26 mouse cellular contexts compared by ENCODE assay signal in the genomic region with DNA sequence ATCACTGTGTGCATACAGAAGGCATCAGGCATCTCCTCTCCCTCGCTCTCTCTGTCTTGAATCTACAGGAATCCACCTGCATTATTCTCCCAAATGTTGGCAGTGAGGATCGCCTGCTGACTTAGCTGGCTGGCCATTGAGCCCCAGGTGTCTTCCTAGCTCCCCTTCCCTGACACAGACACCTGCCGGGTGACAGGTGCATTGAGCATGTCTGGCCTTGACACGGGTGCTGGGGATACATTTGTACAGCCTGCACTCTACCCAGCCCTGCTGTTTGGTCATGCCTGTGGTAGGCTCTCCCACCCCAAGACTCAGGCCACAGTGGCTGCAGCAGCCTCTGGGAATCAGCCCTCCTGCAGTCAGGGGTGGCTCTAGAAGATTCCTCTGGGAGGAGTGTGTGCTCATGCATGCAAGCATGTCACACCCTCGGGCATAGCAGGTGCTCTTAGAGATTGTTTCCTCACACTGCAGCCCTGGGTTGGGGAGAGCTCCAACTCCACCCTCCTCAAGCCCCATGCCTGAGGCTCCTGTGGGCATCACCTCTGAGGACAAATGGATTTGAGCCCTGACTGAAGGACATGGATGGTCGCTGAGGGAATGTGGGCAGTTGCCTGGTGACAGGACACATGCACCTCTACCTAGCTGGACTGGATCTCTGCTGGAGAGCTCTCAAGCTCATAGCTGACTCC. TPM values are rescaled to one million over a fixed set of nuclear protein-coding genes. Genes with fewer than 3 reads are reported as not detected.
DNase-seq lines count a peak whose midpoint lies in the region; ATAC-seq and TF ChIP-seq lines count a peak whose summit lies in the region.
"Had no signal": no experiment of that assay in that cellular context is flagged by ENCODE, and none has a peak within 500 bp of the region (broad histone marks: within the 10 kb centered on the region; RNA-seq: fewer than 3 reads in every experiment).

No protein-coding gene starts in this region.

- H3K9ac ChIP-seq in intestine, postnatal 0 days (ENCODE audit: low read depth, low read length): no peak overlapping the region
- H3K9ac ChIP-seq in stomach, postnatal 0 days (ENCODE audit: low read length): no peak overlapping the region
- H3K9ac ChIP-seq: embryonic facial prominence, embryonic 12.5 days; hindbrain, embryonic 13.5 days; kidney, embryonic 15.5 days; midbrain, embryonic 12.5 days; neural tube, embryonic 13.5 days had no signal

- no peak for TF ChIP-seq EP300 in stomach, postnatal 0 days (optimal IDR thresholded peaks at IDR 0.05)

- no peak overlapping the region for H3K4me3 ChIP-seq in heart, embryonic 10.5 days
- H3K4me3 ChIP-seq in lung, adult 2 months (replicated peaks; ENCODE audit: extremely low read depth, low read depth, low read length): no peak overlapping the region
- no peak overlapping the region for H3K4me3 ChIP-seq in intestine, postnatal 0 days (ENCODE audit: low read depth, low read length)
- no peak overlapping the region for H3K4me3 ChIP-seq in stomach, postnatal 0 days (ENCODE audit: low read depth, low read length)
- H3K4me3 ChIP-seq: embryonic facial prominence, embryonic 12.5 days; hindbrain, embryonic 13.5 days; kidney, embryonic 15.5 days; layer of hippocampus, adult 2 months; left cerebral cortex, adult 2 months; megakaryocyte, embryonic 14.5 days; midbrain, embryonic 12.5 days; neural tube, embryonic 13.5 days had no signal

- peaks cover 99% of the 10 kb centered on the region for H3K36me3 ChIP-seq in heart, embryonic 10.5 days
- peaks cover 88% of the 10 kb centered on the region for H3K36me3 ChIP-seq in intestine, postnatal 0 days (ENCODE audit: control insufficient read depth, insufficient read depth)
- H3K36me3 ChIP-seq in stomach, postnatal 0 days (ENCODE audit: control insufficient read depth, insufficient read depth, low read length): peaks cover 47% of the 10 kb centered on the region

- 80% methylated on average over 6 of the region's 6 CpGs for WGBS in heart, embryonic 10.5 days
- WGBS in lung, adult 2 months: 67% methylated on average over 6 of the region's 6 CpGs
- 67% methylated on average over 6 of the region's 6 CpGs for WGBS in intestine, postnatal 0 days
- 75% methylated on average over 6 of the region's 6 CpGs for WGBS in stomach, postnatal 0 days

- H3K27me3 ChIP-seq in heart, embryonic 10.5 days (ENCODE audit: insufficient read depth, poor library complexity, severe bottlenecking): no peaks in the 10 kb centered on the region
- no peaks in the 10 kb centered on the region for H3K27me3 ChIP-seq in intestine, postnatal 0 days (replicated peaks; ENCODE audit: control insufficient read depth, insufficient read depth, low read length)
- no peaks in the 10 kb centered on the region for H3K27me3 ChIP-seq in stomach, postnatal 0 days (ENCODE audit: control insufficient read depth, insufficient read depth, low read length)
- H3K27me3 ChIP-seq: embryonic facial prominence, embryonic 12.5 days; hindbrain, embryonic 13.5 days; kidney, embryonic 15.5 days; megakaryocyte, embryonic 14.5 days; midbrain, embryonic 12.5 days; neural tube, embryonic 13.5 days had no signal

- no peak for TF ChIP-seq POLR2A in lung, adult 2 months (IDR thresholded peaks at IDR 0.05; ENCODE audit: borderline replicate concordance, extremely low read depth, low read depth, low read length)

- H3K4me1 ChIP-seq in heart, embryonic 10.5 days: no peaks in the 10 kb centered on the region
- H3K4me1 ChIP-seq in lung, adult 2 months (ENCODE audit: control insufficient read depth, insufficient read depth, low read length): peaks cover 10% of the 10 kb centered on the region
- H3K4me1 ChIP-seq in intestine, postnatal 0 days (replicated peaks; ENCODE audit: control insufficient read depth, insufficient read depth, low read length): no peaks in the 10 kb centered on the region
- H3K4me1 ChIP-seq in stomach, postnatal 0 days (replicated peaks; ENCODE audit: control insufficient read depth, insufficient read depth): no peaks in the 10 kb centered on the region
- H3K4me1 ChIP-seq: embryonic facial prominence, embryonic 12.5 days; hindbrain, embryonic 13.5 days; midbrain, embryonic 12.5 days; neural tube, embryonic 13.5 days had no signal

- TF ChIP-seq CTCF in lung, adult 2 months (IDR thresholded peaks at IDR 0.05; ENCODE audit: insufficient read depth, low read length): no peak
- no peak for TF ChIP-seq CTCF in intestine, postnatal 0 days (IDR thresholded peaks at IDR 0.05; ENCODE audit: low read depth)
- TF ChIP-seq CTCF in stomach, postnatal 0 days (IDR thresholded peaks at IDR 0.05; ENCODE audit: low read depth): no peak

- DNase-seq in heart, adult 11 months: peak; percentile 89
- DNase-seq in heart, embryonic 10.5 days (ENCODE audit: low spot score): no peak
- peak; percentile 44 for DNase-seq in lung, adult 2 months
- no peak for DNase-seq in lung, postnatal 25 days (ENCODE audit: low spot score)
- DNase-seq in stomach, postnatal 0 days (ENCODE audit: low spot score): no peak
- no peak for DNase-seq in cerebellum, adult 18-20 months
- DNase-seq: adrenal gland, postnatal 25 days; cerebellum, adult 2 months; cerebellum, postnatal 25 days; gastrocnemius, postnatal 14 days; heart, postnatal 36 days; kidney, adult 18-20 months; right cerebral cortex, postnatal 4 days; thymus, postnatal 4 days had no signal

- no peak overlapping the region for H3K4me2 ChIP-seq in intestine, postnatal 0 days (replicated peaks; ENCODE audit: low read depth)
- H3K4me2 ChIP-seq in stomach, postnatal 0 days (replicated peaks; ENCODE audit: low read depth): no peak overlapping the region
- H3K4me2 ChIP-seq: embryonic facial prominence, embryonic 12.5 days; heart, embryonic 11.5 days; hindbrain, embryonic 13.5 days; kidney, embryonic 15.5 days; midbrain, embryonic 12.5 days; neural tube, embryonic 13.5 days had no signal

- no peak overlapping the region for H3K27ac ChIP-seq in heart, embryonic 10.5 days
- peak overlapping the region; percentile 41; the same call in 1 of the 2 replicates for H3K27ac ChIP-seq in intestine, postnatal 0 days (ENCODE audit: low read depth, low read length)
- 0 out of 2 replicates have a peak overlapping the region, but pooled peaks have one; percentile 24 for H3K27ac ChIP-seq in stomach, postnatal 0 days (replicated peaks)
- H3K27ac ChIP-seq: embryonic facial prominence, embryonic 12.5 days; hindbrain, embryonic 13.5 days; kidney, embryonic 15.5 days; layer of hippocampus, adult 2 months; left cerebral cortex, adult 2 months; midbrain, embryonic 12.5 days; neural tube, embryonic 13.5 days had no signal

- no peak for ATAC-seq in intestine, postnatal 0 days
- ATAC-seq in stomach, postnatal 0 days (ENCODE audit: low FRiP score, low TSS enrichment): no peak
- ATAC-seq: forebrain, embryonic 14.5 days had no signal

- H3K9me3 ChIP-seq in heart, embryonic 10.5 days: no peaks in the 10 kb centered on the region
- no peaks in the 10 kb centered on the region for H3K9me3 ChIP-seq in intestine, postnatal 0 days (ENCODE audit: control insufficient read depth)
- no peaks in the 10 kb centered on the region for H3K9me3 ChIP-seq in stomach, postnatal 0 days (ENCODE audit: control insufficient read depth, low read length)
- H3K9me3 ChIP-seq: embryonic facial prominence, embryonic 12.5 days; G1E; hindbrain, embryonic 13.5 days; kidney, embryonic 15.5 days; megakaryocyte, embryonic 14.5 days; midbrain, embryonic 12.5 days; neural tube, embryonic 13.5 days had no signal

RNA-seq across cellular contexts. Expression of a gene that starts 11.6 kb away (rescaled TPM):
- 31.0 and 34.3 TPM in 2 replicates for polyA plus RNA-seq in heart, embryonic 10.5 days (2016; fragmentation: Nextera tagmentation; extraction: Ambion mirVana)
- polyA plus RNA-seq in lung, adult 2 months (2012; rRNA removed): 65.8 and 71.9 TPM in 2 replicates
- polyA plus RNA-seq in intestine, postnatal 0 days (2015; fragmentation: Nextera tagmentation; extraction: Ambion mirVana): 10.6 and 12.0 TPM in 2 replicates
- polyA plus RNA-seq in stomach, postnatal 0 days (2015; fragmentation: Nextera tagmentation; extraction: Ambion mirVana): 13.8 and 14.0 TPM in 2 replicates

RNA-seq across cellular contexts. Expression of a gene that starts 23.4 kb away (rescaled TPM):
- polyA plus RNA-seq in heart, embryonic 10.5 days (2016; fragmentation: Nextera tagmentation; extraction: Ambion mirVana): 94.2 and 106 TPM in 2 replicates
- 42.4 and 48.7 TPM in 2 replicates for polyA plus RNA-seq in lung, adult 2 months (2012; rRNA removed)
- polyA plus RNA-seq in intestine, postnatal 0 days (2015; fragmentation: Nextera tagmentation; extraction: Ambion mirVana): 83.5 and 90.5 TPM in 2 replicates
- 77.0 and 83.0 TPM in 2 replicates for polyA plus RNA-seq in stomach, postnatal 0 days (2015; fragmentation: Nextera tagmentation; extraction: Ambion mirVana)

RNA-seq across cellular contexts. Expression of a gene that starts 44.9 kb away (rescaled TPM):
- 5.5 and 6.0 TPM in 2 replicates for polyA plus RNA-seq in heart, embryonic 10.5 days (2016; fragmentation: Nextera tagmentation; extraction: Ambion mirVana)
- polyA plus RNA-seq in lung, adult 2 months (2012; rRNA removed): 3.5 and 3.6 TPM in 2 replicates
- 4.6 and 5.1 TPM in 2 replicates for polyA plus RNA-seq in intestine, postnatal 0 days (2015; fragmentation: Nextera tagmentation; extraction: Ambion mirVana)
- 4.4 and 5.2 TPM in 2 replicates for polyA plus RNA-seq in stomach, postnatal 0 days (2015; fragmentation: Nextera tagmentation; extraction: Ambion mirVana)

RNA-seq across cellular contexts. Expression of a gene that starts 49.5 kb away (rescaled TPM):
- polyA plus RNA-seq in heart, embryonic 10.5 days (2016; fragmentation: Nextera tagmentation; extraction: Ambion mirVana): 15.0 and 20.3 TPM in 2 replicates
- polyA plus RNA-seq in lung, adult 2 months (2012; rRNA removed): 28.2 and 29.4 TPM in 2 replicates
- polyA plus RNA-seq in intestine, postnatal 0 days (2015; fragmentation: Nextera tagmentation; extraction: Ambion mirVana): 7.0 and 8.0 TPM in 2 replicates
- 9.6 and 10.0 TPM in 2 replicates for polyA plus RNA-seq in stomach, postnatal 0 days (2015; fragmentation: Nextera tagmentation; extraction: Ambion mirVana)

Comparison
In these comparisons a context has a peak if more than half of its experiments do, and no peak if none do; other contexts are left out.
1. DNase-seq: peak in heart, adult 11 months (single experiment) and lung, adult 2 months (single experiment); none in heart, embryonic 10.5 days (single experiment), lung, postnatal 25 days (single experiment), stomach, postnatal 0 days (single experiment) and cerebellum, adult 18-20 months (0 of 2).